Mouse (Mus musculus) hindbrain, embryonic 11.5 days (tissue): ENCODE measurements around the gene Dhx36. TPM values are rescaled to one million over a fixed set of nuclear protein-coding genes. Genes with fewer than 3 reads are reported as not detected.

Experiments
- ATAC-seq: fragments of 200-750 bp; cut with Nextera tagmentation; 2 replicates; pipeline ENCODE4 v1.8.0; 2017; ENCODE audit warnings: mild to moderate bottlenecking, moderate TSS enrichment, moderate library complexity; ENCODE audit not compliant: low FRiP score
- DNase-seq: peaks from one replicate; pipeline ENCODE4 v3.0.0-alpha.2; 2015; ENCODE audit warnings: low spot score
- H3K27ac ChIP-seq: fragments of 300-500 bp; sonication (generic); 2 replicates; pipeline ENCODE4 v1.5.1; 2014; ENCODE audit warnings: mild to moderate bottlenecking, low read depth, low read length
- H3K27me3 ChIP-seq: fragments of 300-500 bp; sonication (generic); 2 replicates; pipeline ENCODE4 v1.6.1; 2014; ENCODE audit warnings: mild to moderate bottlenecking, low read length, moderate library complexity, mixed read lengths; ENCODE audit not compliant: control insufficient read depth, insufficient read depth
- H3K36me3 ChIP-seq: fragments of 300-500 bp; sonication (generic); 2 replicates; pipeline ENCODE4 v1.6.1; 2014; ENCODE audit warnings: mild to moderate bottlenecking, low read length, moderate library complexity, mixed read lengths; ENCODE audit not compliant: control insufficient read depth, insufficient read depth
- H3K4me1 ChIP-seq: fragments of 300-500 bp; sonication (generic); replicated peaks from 2 replicates; pipeline ENCODE4 v1.6.1; 2014; ENCODE audit warnings: low read length, mixed read lengths; ENCODE audit not compliant: control insufficient read depth, insufficient read depth
- H3K4me2 ChIP-seq: fragments of 300-500 bp; sonication (generic); replicated peaks from 2 replicates; pipeline ENCODE4 v1.6.1; 2014; ENCODE audit warnings: mild to moderate bottlenecking, low read depth, low read length
- H3K4me3 ChIP-seq: fragments of 300-500 bp; sonication (generic); 2 replicates; pipeline ENCODE4 v1.5.1; 2014; ENCODE audit warnings: low read depth, low read length
- H3K9ac ChIP-seq: fragments of 300-500 bp; sonication (generic); 2 replicates; pipeline ENCODE4 v1.6.1; 2014; ENCODE audit warnings: low read depth, low read length
- H3K9me3 ChIP-seq: fragments of 300-500 bp; sonication (generic); 2 replicates; pipeline ENCODE4 v1.6.1; 2016; ENCODE audit warnings: low read length; ENCODE audit not compliant: control insufficient read depth
- WGBS: fragments of 180-500 bp; shearing (Covaris S2); extraction: QIAGEN DNeasy Blood & Tissue Kit; methylation state at CpG from one replicate; pipeline ENCODE4 v1.1.7; 2014; 5-methylcytosine and 5-hydroxymethylcytosine counted together
- polyA plus RNA-seq: library from polyadenylated mRNA; unstranded; fragments of >200 nt; fragmentation: Nextera tagmentation; extraction: Ambion mirVana; gene quantifications from 2 replicates; pipeline ENCODE4 v1.2.1, GENCODE M21; 2014

Gene Dhx36
- polyA plus RNA-seq, 1 experiment from 2014 or later, result 56.8 TPM

GRCm38 (mm10) chr3:62470179-62470578, 36.6 kb downstream of the Dhx36 start:
- Histone ChIP-seq H3K36me3 (peaks cover 10% of the 10 kb centered on the region), H3K4me2 (no peak overlapping the region), H3K9ac (no peak overlapping the region), H3K27ac (no peak overlapping the region), H3K27me3 (no peaks in the 10 kb centered on the region), H3K4me1 (no peaks in the 10 kb centered on the region), H3K9me3 (no peaks in the 10 kb centered on the region), H3K4me3 (no peak overlapping the region)
- 98% methylated on average over 1 of the region's 1 CpGs for WGBS
- DNase-seq, result no peak
- ATAC-seq, result no peak

DNA sequence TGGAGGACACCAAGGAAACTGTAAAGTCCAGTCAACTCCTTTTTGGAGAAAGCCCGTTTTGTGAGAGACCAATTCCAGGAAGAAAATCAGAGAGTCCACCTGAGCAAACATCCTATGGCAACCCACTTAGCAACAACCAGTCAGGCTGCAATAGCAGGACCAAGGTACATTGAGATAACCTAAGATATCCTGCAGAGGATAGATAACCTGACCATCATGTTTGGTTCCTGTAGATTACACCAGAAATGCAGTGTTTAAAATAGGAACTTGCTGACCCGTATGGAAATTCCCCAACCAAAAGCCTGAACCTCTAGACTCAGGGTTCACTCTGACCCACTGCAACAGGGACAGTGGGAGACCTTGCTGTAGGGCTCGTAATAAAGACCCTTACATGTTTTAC, 42.5 kb downstream of the Dhx36 start:
- WGBS, result 91% methylated on average over 3 of the region's 3 CpGs
- no peaks in the 10 kb centered on the region for H3K9me3 ChIP-seq
- H3K27ac ChIP-seq, result no peak overlapping the region
- H3K9ac ChIP-seq, result no peak overlapping the region
- no peak overlapping the region for H3K4me2 ChIP-seq
- H3K4me1 ChIP-seq, result no peaks in the 10 kb centered on the region
- DNase-seq, result no peak
- H3K4me3 ChIP-seq, result no peak overlapping the region
- ATAC-seq, result no peak
- H3K27me3 ChIP-seq, result no peaks in the 10 kb centered on the region
- H3K36me3 ChIP-seq, result peaks cover under 1% of the 10 kb centered on the region; the same call in 1 of the 2 replicates

GRCm38 (mm10) chr3:62459483-62459882, 47.3 kb downstream of the Dhx36 start:
- no peak overlapping the region for H3K4me3 ChIP-seq
- no peaks in the 10 kb centered on the region for H3K4me1 ChIP-seq
- H3K4me2 ChIP-seq, result no peak overlapping the region
- H3K9ac ChIP-seq, result no peak overlapping the region
- no peak for DNase-seq
- WGBS, result 83% methylated on average over 6 of the region's 6 CpGs
- no peaks in the 10 kb centered on the region for H3K36me3 ChIP-seq
- H3K27ac ChIP-seq, result no peak overlapping the region
- no peaks in the 10 kb centered on the region for H3K27me3 ChIP-seq
- ATAC-seq, result no peak
- no peaks in the 10 kb centered on the region for H3K9me3 ChIP-seq

- WGBS, result 48% methylated on average over 6 of the region's 6 CpGs
- H3K4me3 ChIP-seq, result no peak overlapping the region
Observed at GRCm38 (mm10) chr3:62458284-62459013, 48.4 kb downstream of the Dhx36 start.

GRCm38 (mm10) chr3:62455854-62456253, 51.0 kb downstream of the Dhx36 start:
- Histone ChIP-seq H3K27me3 (no peaks in the 10 kb centered on the region), H3K36me3 (no peaks in the 10 kb centered on the region)
- ATAC-seq, result peak; percentile 55

More at GRCm38 (mm10) chr3:62458284-62459013, 48.4 kb downstream of the Dhx36 start:
- DNase-seq (peak; percentile 71), ATAC-seq (peak; percentile 60)
- H3K27ac ChIP-seq, result no peak overlapping the region
- no peak overlapping the region for H3K9ac ChIP-seq
- H3K4me1 ChIP-seq, result no peaks in the 10 kb centered on the region
- no peaks in the 10 kb centered on the region for H3K27me3 ChIP-seq
- H3K36me3 ChIP-seq, result no peaks in the 10 kb centered on the region
- no peaks in the 10 kb centered on the region for H3K9me3 ChIP-seq
- H3K4me2 ChIP-seq, result no peak overlapping the region

GRCm38 (mm10) chr3:62454096-62454495, 52.7 kb downstream of the Dhx36 start:
- H3K27ac ChIP-seq, result peak overlapping the region; percentile 53; the same call in 1 of the 2 replicates
- no peak overlapping the region for H3K9ac ChIP-seq

More at GRCm38 (mm10) chr3:62455854-62456253, 51.0 kb downstream of the Dhx36 start:
- H3K9me3 ChIP-seq, result no peaks in the 10 kb centered on the region
- H3K4me2 ChIP-seq, result no peak overlapping the region
- no peaks in the 10 kb centered on the region for H3K4me1 ChIP-seq
- H3K9ac ChIP-seq, result no peak overlapping the region
- no peak overlapping the region for H3K4me3 ChIP-seq
- DNase-seq, result no peak
- 26% methylated on average over 1 of the region's 1 CpGs for WGBS
- H3K27ac ChIP-seq, result no peak overlapping the region

DNA sequence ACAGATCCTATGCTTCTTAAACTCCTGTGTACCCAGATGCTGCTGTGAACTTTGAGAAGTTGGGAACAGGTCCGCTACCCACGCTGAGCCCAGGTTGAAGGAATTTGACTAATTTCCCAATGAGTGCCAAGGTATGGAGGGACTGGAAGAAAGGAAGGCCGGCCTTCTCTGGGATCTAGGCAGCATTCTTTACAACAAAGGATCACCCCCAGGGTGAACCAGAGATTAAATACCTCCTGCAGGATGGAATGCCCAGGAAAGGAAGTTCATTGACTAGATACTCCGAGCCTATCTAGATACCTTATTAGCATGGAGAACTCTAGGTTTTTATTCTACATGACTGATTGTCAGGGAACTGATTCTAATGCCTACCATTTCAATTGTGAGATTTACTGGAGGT, 53.8 kb downstream of the Dhx36 start:
- no peak for DNase-seq
- Histone ChIP-seq H3K27ac (no peak overlapping the region), H3K9me3 (no peaks in the 10 kb centered on the region), H3K4me3 (no peak overlapping the region), H3K36me3 (no peaks in the 10 kb centered on the region), H3K4me1 (no peaks in the 10 kb centered on the region), H3K4me2 (no peak overlapping the region), H3K27me3 (no peaks in the 10 kb centered on the region), H3K9ac (no peak overlapping the region)
- no peak for ATAC-seq
- WGBS, result 37% methylated on average over 4 of the region's 4 CpGs

More at GRCm38 (mm10) chr3:62454096-62454495, 52.7 kb downstream of the Dhx36 start:
- no peak overlapping the region for H3K4me2 ChIP-seq
- ATAC-seq, result peak; percentile 59
- H3K36me3 ChIP-seq, result no peaks in the 10 kb centered on the region
- no peak overlapping the region for H3K4me3 ChIP-seq
- WGBS, result 30% methylated on average over 3 of the region's 3 CpGs
- no peaks in the 10 kb centered on the region for H3K9me3 ChIP-seq
- no peaks in the 10 kb centered on the region for H3K4me1 ChIP-seq
- peak; percentile 40 for DNase-seq
- H3K27me3 ChIP-seq, result no peaks in the 10 kb centered on the region

GRCm38 (mm10) chr3:62449871-62450496, 56.8 kb downstream of the Dhx36 start:
- H3K36me3 ChIP-seq, result no peaks in the 10 kb centered on the region
- no peak overlapping the region for H3K4me2 ChIP-seq
- H3K27me3 ChIP-seq, result no peaks in the 10 kb centered on the region
- WGBS, result 96% methylated on average over 4 of the region's 4 CpGs
- H3K4me1 ChIP-seq, result no peaks in the 10 kb centered on the region
- H3K27ac ChIP-seq, result no peak overlapping the region
- DNase-seq (no peak), ATAC-seq (no peak)
- H3K9ac ChIP-seq, result no peak overlapping the region
- no peaks in the 10 kb centered on the region for H3K9me3 ChIP-seq
- H3K4me3 ChIP-seq, result no peak overlapping the region

- ATAC-seq (no peak), DNase-seq (no peak)
- Histone ChIP-seq H3K36me3 (no peaks in the 10 kb centered on the region), H3K9ac (no peak overlapping the region), H3K9me3 (no peaks in the 10 kb centered on the region), H3K27ac (no peak overlapping the region), H3K4me1 (no peaks in the 10 kb centered on the region), H3K27me3 (no peaks in the 10 kb centered on the region), H3K4me3 (no peak overlapping the region), H3K4me2 (no peak overlapping the region)
- WGBS, result 89% methylated on average over 8 of the region's 8 CpGs
Observed at GRCm38 (mm10) chr3:62447151-62447550, 59.7 kb downstream of the Dhx36 start.
